Mouse (Mus musculus) WW6 (cell line): ENCODE data around the gene Trmt112.
"Not testable (repeated sequence)": the region's sequence is repeated elsewhere in the genome, so short reads cannot be mapped to it uniquely, and the experiment has no call there.

Source experiments
- DNase-seq: peaks from one replicate; pipeline ENCODE4 v3.0.0-alpha.2; 2013; ENCODE audit warnings: low read depth, low spot score

The Trmt112 gene

DNA sequence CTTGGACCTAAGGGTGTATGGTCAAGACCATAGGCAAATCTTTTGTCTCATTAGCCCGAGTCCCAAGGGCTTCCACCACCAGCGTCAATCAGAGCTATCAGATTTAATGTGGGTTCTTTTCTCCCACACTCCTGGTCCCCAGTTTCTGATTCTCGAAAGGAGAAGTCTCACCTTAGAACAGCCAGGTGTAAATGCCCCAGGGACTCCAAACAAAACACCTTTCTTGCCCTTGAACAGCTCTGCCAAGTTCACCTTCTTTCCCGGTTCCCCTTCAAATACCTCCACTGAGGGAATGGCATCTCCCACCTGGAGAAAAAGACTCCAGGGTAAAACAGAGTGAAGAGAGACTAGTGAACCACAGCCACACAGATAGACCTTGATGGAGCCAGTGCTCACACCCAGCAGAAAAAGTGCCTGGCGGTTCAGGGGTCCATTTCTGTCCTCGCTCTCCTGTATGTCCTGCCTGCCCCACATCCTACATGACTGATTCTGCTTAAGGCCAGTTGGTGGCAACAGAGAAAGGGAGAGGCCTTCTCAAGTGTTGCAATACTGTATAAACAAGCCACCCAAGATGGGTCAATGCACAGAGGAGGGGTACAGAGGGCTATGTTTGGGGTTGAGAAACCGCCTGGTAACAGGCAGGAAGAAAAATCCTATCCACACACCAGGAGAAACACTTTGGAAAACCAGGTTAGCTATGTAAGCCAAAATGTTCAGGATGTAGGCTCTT, 1.5 kb upstream of the Trmt112 start:
- DNase-seq: no peak

DNA sequence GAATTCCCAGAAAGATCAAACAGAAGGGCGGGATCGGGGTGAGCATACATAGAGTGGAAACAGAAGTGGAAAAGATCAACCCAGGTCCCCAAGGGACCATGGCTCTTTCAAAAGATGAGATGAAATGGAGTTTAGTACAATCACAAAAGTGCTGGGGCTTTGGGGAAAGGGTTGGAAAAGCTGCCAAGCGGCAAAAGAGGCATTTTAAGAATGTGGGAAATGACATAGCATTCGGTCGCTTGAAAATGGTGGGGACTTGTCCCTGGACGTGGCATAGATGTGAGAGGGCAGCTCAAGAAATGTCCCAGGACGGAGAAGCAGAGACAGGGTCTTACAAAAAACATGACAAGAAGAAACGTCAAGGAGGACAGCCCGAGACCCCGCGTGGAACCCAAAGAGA, 477 bp upstream of the Trmt112 start:
- DNase-seq: no peak

DNA sequence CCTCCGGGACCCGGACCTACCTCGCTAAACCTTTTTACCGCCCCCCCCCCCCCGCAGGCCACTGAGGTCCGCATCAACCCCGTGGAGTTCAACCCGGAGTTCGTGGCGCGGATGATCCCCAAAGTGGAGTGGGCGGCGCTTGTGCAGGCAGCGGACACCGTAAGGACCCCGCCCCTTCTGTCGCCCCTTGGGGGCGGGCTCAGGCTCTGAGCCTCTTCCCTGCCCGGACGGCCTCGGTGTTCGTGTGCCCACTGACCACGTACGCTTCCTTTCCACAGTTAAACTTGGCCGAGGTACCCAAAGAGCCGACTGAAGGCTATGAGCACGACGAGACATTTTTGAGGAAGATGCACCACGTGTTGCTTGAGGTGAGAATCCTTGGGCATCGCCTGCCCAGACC, 808 bp downstream of the Trmt112 start:
- DNase-seq: not testable (repeated sequence)

DNA sequence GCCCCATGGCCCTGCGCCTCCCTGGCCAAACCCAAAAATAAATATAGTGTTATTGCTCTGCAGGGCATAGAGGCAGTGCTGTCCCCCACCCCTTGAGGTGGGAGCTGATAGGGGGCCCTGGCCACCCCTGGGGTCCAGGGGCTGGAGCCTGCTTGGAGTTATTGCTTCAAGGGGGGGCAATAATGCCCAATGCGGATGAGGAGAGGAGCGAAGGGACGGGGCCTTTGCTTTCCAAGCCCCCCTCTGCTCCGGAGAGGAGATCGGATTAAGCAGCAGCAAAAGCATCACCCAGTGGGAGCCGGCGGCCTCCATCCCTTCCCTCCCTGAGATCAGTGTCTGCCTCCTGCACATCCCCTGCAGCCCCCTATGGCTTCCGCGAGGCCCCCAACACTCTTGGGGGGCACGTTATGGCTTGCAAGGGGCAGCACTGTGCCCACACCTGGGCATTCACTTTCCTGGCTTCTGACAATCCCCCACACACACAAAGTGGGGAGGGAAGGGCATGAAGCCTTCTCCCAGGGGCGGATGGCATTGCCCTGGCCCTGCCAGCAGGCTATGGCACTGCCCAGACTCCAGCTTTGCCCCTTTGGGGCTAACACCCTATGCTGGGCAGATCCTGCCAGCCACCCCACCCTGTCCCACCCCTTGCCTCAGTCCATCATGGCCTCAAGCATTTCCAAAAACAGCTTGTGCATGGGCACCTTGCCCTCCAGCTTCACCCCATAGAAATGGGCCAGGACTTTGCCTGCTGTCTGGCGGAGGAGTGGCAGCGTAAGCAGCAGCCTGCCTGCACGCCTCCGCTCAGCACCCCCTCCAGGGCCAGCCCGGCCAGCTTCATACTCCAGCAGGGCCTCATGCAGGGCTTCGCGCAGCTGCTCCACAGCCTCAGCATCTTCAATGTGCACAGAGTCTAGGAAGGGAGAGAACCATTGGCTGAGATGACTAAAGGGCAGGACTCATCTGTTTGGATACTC, 1.9 kb downstream of the Trmt112 start:
- no peak for DNase-seq

DNA sequence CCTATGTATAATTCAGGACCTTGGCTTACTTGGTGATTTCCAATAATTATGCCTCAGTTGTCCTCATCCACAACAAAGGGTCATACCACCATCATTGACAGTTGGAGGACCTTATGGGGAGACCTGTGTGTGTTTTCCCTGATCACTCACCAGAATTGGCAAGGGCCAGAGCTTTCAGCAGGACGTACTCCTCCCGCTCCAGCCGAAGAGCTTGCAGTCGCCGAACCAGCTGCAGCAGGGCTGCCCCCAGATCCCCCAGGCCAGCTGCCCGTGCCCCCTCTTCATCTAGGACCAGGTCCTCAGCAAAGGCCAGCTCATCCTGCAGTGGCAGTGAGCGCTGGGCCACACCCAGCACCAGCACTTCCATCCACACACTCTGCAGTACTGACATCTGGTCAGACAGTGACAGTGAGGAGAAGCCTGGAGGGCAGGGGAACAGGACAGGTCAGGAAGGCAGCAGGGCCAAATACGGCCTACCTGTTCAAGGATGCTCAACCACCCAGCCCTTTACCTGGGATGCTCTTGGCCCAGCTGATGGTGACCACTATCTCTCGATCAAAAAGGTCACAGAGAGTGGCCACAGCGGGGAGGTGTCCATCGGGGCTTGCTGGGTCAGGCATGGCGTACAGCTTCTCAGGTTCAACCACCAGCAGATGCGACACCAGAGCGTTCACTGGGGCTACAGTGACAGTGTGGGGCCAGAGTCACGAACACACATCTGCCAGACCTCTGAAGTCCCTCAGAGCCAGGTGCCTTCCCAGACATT, 2.9 kb downstream of the Trmt112 start:
- DNase-seq: no peak

DNA sequence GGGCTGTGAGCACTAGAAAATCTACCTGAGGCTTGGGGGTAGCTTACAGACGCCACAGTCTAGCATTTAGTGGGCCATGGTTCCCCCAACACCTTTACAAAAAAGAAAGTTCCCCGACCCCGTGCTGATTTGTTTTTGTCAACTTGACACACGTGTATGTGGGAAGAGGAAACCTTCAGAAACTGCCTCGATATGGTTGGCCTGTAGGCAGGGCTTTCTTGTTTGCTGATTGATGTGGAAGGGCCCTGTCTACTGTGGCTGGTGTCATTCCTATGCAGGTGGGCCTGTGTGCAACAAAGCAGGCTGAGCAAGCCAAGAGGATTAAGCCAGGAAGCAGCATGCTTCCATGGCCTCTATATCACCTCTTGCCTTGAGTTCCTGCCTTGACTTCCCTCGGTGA, 3.5 kb downstream of the Trmt112 start:
- DNase-seq: no peak

DNA sequence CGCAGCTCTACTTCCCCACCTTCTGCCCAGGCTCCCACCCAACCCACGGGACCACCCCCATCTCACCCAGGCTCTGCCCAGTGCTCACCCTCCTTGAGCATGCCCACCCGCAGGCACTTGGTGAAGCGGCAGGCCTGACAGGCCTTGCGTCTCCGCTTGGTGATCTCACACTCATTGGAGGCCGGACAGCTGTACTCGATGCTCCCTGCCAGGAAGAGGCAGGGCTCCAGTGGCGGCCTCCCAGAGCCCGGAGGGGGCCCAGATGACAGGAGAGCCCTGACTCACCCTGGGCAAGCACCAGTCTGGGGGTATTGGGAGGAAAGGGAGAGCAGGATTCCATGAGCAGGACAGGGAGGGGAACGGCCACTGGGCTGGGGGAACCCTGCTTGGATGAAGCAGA, 4.5 kb downstream of the Trmt112 start:
- DNase-seq: no peak

DNA sequence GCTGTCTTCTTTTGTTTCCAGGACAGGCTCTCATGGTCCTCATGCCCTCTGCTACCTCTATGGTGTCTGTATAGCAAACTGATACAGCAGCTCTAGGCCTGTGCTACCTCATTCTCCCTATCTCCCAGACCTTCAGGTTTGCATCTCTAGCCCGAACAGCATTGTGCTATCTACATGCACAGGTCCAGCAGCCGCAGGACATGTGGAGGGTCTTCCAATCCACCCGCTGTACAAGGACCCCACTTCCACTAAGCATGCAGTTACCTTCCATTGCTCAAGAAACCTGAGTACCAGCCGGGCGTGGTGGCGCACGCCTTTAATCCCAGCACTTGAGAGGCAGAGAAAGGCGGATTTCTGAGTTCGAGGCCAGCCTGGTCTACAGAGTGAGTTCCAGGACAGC, 5.0 kb downstream of the Trmt112 start:
- no peak for DNase-seq

DNA sequence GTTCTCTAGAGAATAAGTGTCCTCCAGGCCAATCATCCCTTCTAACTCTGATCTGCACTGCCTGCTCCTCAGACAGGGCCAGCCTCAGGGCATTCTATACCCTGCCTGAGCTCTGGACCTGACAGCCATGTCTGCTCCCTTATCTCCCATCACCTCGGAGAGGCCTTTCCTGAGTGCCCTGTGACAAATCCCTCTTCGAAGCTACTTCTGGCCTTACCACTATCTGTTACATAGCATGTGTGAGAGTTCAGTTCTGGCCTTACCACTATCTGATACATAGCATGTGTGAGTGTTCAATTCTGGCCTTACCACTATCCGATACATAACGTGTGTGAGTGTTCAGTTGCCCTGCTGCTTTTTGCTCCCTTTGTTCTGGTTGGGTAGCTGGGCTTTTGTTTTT, 5.8 kb downstream of the Trmt112 start:
- no peak for DNase-seq

DNA sequence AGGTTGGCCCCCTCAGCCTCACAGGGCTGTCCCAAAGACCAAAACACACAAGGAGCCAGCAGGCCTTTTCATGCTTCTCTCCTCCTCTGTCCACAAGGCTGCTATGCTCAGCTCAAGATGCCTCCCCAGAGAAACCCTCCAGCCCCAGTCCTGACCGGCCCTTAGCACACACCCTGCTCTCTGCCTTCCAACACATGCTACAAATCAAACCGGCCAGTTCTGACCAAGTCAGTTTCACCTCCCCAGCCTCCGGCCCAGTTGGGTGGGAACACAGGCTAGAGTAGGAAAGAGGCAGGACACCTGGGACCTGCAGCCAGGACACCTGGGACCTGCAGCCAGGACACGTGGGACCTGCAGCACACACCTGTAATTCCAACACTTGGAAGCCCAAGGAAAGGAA, 7.0 kb downstream of the Trmt112 start:
- DNase-seq: no peak

DNA sequence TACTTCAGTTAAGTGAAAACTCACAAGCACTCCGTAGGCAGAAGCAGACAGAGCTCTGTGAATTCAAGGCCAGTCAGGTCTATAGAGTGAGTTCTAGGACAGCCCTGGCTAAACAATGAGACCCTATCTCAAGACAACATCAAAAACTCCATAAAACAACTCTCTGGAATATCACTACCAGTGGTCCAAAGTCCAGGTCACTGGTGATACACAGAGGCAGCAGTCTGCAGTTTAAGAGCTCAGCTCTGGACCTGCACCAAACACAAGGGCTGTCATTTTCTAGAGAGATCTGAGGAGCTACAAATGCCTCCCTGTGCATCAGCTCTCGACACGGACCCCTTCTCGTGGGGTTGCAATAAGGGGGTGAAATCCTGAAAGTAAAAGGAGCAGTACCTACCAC, 8.8 kb downstream of the Trmt112 start:
- DNase-seq: no peak

DNA sequence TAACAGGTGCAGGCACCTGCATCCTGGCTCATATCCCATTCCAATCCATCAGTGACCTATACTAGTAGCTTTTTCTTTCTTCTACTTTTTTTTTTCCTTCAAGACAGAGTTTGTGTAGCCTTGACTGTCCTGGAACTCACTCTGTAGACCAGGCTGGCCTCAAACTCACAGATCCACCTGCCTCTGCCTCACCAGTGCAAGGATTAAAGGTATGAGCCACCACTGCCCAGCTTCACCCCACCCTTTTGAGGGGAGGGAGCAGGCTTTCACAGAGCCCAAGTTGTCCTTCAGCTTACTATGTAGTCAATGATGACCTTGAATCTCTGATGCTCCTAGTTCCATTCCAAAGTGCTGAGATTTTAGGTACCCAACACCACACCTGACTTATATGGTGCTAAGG, 9.9 kb downstream of the Trmt112 start:
- no peak for DNase-seq

DNA sequence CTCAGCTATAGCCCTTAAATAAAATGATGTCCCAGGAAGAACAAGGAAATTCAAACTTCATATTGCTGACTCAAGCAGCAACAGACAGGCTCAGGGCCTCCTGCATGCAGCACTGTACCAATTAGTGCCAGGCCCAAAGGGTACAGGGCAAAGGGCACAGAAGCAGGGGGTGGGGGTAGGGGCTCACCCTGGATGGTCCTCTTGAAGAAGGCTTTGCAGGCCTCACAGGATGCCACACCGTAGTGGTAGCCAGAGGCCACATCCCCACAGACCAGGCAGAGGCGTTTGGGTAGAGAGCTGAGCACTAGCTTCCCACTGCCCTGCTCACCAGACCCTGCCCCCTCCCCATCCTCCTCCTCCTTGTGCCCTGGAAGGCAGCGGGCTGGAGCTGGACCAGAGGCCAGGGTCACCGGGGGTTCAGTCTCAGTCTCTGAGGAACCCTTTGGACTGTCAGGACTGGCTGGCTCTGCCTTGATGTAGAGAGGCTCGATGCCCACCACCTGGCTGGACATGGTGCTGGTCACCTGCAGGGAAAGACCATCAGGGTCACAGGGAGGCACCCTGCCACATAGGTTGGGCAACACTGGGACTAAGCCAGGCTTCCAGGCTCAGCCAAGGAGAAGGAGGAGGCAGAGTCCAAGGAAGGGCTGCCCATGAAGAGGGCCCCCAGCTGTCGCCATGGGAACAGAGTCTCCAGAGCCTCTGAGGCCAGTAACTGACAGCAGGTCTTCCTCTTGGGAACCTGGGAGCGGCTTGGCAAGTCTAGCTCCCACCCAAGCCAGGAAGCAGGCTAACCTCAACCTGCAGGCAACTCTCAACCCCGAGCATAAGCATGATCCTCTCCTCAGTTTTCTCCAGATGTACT, 10.6 kb downstream of the Trmt112 start:
- no peak for DNase-seq

DNA sequence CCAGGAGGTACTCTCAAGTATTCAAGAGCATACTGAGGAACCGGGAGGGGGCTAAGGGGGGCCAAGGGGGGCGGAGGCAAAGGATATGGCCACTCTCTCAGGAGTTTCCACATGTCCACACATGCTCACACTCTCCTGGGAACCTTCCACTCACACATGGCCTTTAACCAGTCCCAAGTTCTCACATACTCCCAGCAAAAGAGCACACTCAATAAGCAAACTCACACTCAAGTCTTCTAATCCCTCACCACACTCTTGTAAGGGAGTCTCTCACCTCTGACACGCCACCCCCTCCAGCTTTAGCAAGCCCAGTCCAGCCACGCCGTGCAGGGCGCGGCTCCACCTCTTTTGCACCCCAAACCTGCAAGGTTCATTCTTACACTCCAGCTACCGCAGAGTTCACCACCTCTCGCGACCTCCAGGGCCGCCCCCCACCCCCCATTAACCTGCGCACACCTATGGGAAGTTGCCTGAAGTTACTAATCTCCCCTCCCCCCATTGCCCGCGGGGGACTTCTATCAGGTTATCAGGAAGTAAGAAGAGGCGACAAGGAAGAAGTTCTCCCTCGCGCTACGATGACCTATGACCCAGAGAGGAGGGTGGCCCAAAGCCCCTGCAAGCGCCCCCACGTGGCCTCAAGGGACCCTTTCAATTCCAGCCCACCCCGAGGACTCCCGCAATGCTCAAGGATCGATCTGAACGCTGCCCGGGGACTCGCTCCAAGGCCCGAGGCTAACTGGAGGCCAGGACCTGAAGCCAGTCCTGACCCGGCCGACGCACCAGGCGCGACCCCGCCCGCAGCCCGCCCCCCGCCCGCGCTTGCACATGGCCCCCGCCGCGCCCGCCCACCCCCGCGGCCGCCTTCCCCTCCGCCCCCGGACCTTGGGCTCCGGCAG, 11.5 kb downstream of the Trmt112 start:
- DNase-seq: no peak

DNA sequence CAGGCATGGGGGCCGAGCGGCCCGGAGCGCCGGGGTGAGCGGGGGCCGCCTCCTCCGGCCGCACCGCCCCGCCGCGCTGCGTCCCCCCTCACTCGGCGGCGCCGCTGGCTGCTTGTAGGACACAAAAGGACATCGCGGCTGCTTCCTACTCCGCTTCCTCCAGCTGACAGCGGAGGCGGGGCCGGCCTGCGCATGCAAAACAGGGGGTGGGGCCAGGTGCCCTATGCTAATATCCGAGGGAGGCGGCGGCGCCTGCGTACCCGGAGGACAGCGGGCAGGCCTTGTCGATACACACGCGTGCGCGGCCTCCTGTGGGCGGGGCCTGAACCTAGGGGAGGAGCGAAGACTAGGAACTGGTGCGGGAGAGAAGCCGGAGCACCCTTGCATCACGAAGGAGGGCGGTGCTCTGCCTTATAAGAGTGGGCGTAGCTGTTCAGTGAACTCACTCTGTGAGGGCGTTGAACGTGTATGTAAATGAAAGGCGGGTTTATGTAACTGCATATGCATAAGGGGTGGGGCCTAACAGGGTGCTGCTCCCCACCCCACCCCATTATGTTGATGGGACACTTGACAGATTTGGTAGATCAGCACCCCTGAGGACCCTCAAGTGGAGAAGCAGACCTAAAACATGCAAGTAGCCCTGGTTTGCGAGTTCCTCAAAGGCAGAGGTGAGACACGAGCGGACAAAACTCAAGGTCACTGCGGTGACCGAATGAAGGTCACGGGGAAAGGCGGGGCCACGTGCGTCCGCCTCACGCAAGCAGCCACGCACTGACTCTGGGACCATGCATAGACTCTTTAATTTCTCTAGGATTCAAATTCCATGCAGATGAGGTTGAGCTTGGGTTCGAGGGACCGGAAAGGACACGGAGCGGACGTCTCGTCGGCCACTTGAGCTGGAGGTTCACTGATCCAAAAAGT, 12.4 kb downstream of the Trmt112 start, which contains the start of gene Esrra:
Gene Esrra (minus strand): TSS at position 167 of the 921 bp plus-strand sequence.
- DNase-seq: peak; percentile 100

DNA sequence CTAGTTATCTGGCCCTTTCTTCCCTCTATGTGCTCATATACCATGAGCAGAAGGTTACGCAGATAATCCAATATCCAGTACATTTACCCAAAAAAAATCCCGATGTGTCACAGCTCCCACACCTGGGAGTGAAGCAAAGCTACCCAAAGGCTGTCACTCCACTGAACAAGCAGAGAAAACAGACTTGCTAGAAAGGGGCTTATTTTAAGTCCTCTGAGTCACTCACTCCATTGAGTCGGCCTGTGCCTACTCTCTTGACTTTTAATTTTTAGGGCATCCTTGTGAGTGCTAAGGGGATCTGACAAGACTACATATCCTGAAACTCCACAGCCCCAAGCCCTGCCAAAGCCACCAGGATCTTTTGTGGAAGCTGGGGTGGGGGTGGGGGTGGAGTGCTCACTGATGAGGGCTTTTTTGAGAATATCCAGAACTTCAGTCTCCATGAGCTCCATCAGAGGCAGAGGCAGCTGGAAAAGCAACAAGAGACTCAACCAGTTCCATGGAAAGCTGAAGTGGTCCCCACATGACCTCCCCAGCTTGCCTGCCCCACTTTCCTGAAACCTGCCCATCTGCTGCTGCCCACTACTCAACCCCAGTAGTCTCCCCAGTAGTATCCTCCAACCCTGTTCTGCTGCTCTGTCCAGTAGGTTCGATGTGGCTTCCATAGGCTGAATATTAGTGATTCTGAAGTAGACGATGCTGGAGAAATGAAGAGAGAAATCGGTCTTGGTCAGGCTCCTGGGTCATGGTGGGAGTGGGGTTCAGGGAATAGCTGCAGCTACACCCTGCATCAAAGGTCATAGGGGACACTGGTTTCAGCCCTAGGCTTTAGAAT, 13.6 kb downstream of the Trmt112 start:
- no peak for DNase-seq

DNA sequence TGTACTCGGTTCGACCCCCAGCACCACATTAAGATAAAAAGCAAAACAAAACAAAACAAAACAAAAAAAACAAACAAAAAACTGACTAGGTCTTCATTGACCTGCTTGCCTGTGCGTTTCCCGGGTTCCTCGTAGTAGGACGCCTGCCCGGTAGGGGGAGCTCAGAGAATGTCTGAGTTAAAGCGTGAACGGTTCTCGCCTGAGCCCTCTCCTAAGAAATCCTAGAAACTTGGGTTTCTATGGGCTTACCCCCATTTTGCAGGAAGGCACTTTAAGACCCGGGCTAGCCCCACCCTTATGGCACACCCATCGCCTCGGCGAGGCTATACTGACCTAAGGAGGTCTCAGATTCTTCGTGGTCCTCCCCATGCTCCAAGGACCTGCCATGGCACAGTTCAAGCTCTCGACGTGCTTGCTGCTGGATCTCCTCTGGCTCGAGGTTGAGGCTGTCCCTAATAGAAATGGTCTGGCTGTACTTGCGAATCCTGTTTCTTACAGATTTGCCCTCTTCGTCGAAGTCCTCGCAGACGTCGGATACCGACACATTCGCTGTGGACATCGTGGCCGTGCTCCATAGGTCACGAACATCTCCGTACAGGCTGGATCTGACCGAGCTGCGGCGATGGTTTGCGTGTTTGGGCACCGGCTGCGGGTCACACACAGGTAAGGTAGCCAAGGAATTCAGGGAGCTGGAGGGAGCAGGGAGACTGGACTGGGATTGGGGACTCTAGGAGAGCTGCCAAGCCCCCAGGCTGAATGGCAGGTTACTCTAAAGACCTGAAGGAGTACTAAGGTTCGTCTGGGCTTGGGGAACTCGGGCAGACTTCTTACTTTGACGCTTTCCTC, 15.2 kb downstream of the Trmt112 start:
- no peak for DNase-seq
